Mouse (Mus musculus): ENCODE results near the gene Gldn.

GRCm38 (mm10) chr9:54335582-54335981 lies 49.3 kb downstream of the Gldn start:
- TF ChIP-seq GATA1 (IDR thresholded peaks at IDR 0.05; ENCODE audit: borderline replicate concordance, low read length) (no peak), CTCF (IDR thresholded peaks at IDR 0.05; ENCODE audit: low read depth, low read length) (no peak), TAL1 (conservative IDR thresholded peaks at IDR 0.05; ENCODE audit: low read depth, low read length) (no peak)

All from G1E (cell line).